Mouse (Mus musculus) left cerebral cortex, postnatal 25 days (tissue): ENCODE results near the gene Rrbp1. TPM values are rescaled to one million over a fixed set of nuclear protein-coding genes. Genes with fewer than 3 reads are reported as not detected.

Source experiments
- DNase-seq, 2 experiments: peaks; one replicate each; pipeline ENCODE4 v3.0.0; 2022; ENCODE audit warnings: low spot score in 2 of 2, mixed read lengths in 1 of 2
- intact Hi-C: fragments of 180-260 bp; cut with DNase I; formaldehyde crosslinking; loops from one replicate; pipeline ENCODE4 v1.15.1; 2025
- total RNA-seq, 2 experiments: library from RNA; stranded (reverse); gene quantifications; 2 replicates each; pipeline ENCODE4 v1.2.3; 2021

Gene Rrbp1
- total RNA-seq, 2 experiments from 2014 or later = 54.3 to 74.0 TPM

DNA sequence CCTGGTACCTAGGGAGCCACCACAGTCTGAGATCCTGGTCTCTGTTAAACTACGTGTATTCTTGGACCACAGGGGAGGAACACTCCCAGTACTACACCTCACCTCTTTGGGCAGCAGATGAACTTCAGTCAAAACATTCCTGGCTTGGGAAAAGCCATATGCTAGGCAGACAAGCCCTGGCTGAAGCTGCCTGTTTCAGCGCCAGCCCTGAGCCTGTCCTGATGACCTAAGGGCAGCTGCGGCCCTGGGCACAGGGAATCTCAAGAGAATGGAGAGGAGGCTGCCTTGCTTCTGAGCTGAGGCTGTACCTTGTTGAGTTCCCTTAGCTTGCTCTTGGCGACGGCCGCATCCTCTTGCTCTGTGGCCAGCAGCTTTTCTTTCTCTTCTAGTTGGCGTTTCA lies 37.9 kb downstream of the Rrbp1 start:
- no peak for DNase-seq
- intact Hi-C loops = no loop called here

DNA sequence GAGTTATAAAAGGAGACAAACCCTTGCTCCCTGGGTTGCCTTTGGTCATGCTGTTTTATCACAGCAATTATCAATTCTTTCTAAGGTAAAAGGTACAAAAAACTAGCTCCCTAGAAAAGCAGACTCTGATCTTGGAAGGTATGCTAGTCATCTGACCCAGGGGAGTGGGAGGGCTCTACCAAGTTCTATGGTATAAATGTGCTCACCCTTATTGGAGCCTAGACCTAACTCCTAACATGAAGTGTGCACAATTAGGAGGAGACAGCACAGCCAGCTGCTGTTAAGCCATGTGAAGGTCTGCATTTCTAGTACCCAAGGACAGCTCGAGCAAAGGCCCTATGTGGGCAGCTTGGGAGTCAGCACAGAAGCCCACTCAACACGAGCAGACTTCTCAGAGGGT lies 39.2 kb downstream of the Rrbp1 start:
- DNase-seq = no peak
- intact Hi-C loops = no loop called here

GRCm38 (mm10) chr2:143970841-143971240 lies 40.2 kb downstream of the Rrbp1 start:
- no peak for DNase-seq
- intact Hi-C loops = no loop called here

GRCm38 (mm10) chr2:143969260-143969659 lies 41.8 kb downstream of the Rrbp1 start:
- DNase-seq = no peak
- intact Hi-C loops = no loop called here

GRCm38 (mm10) chr2:143963318-143963717 lies 47.7 kb downstream of the Rrbp1 start:
- intact Hi-C loops = no loop called here
- DNase-seq = no peak

- intact Hi-C loops = no loop called here
- DNase-seq = no peak
Observed at GRCm38 (mm10) chr2:143962192-143962591, 48.9 kb downstream of the Rrbp1 start.

DNA sequence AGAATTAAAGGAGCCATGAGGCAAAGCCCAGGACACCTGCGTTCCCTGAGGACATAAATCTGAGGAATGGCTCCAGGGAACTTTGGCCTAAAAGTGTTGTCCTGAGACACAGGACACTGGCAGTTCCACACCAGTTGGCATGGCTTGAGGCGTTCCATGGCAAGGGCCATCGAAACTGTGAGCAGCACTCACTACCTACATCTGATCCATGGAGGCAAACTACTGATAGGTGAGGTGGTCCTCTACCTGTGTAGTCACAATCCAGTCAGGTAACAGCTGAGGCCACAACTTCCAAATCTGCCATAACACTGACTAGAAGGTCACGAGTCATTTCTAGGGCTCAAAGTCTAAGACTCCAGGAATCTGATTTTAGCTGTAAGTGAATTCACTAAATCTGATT lies 55.3 kb downstream of the Rrbp1 start:
- intact Hi-C loops = no loop called here
- DNase-seq = no peak

GRCm38 (mm10) chr2:143955004-143955403 lies 56.1 kb downstream of the Rrbp1 start:
- no peak for DNase-seq
- intact Hi-C loops = no loop called here

GRCm38 (mm10) chr2:143953944-143954343 lies 57.1 kb downstream of the Rrbp1 start:
- intact Hi-C loops = no loop called here
- no peak for DNase-seq

DNA sequence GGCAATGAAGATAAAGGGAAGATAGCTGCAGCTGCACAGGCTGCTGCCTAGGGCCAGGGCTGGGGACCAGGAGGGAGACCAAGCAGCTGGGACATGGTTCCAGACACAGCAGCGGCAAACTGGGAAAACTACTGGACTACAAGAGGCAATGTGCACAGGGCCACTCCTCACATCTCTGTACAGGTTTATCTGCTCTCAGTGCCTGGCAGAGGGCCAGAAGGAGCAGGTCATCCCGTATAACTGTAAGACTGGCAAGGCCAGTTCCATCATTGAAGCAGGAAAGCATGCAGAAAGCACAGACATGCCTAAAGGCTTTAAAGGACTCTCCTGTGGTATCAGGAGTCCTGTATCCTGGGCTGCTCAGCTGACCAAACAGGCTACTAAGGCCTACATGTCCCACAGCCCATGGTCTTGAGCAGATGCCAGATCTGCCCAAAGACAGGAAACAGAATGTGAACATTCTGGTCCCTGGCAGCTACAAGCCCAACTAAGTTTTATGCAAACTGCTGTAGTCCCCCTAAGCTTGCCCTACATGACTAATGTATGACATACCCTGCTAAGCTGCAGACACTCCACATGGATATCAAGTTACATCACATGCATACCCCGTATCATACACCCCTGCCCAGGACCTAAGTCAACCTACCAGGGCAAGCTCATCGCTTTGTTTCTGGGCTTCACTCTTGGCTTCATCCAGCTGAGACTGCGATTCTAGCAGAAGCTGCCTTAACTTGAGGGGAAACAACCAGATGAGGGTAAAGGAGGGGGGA lies 59.3 kb downstream of the Rrbp1 start:
- no peak for DNase-seq
- intact Hi-C loops = no loop called here

- intact Hi-C loops = no loop called here
- no peak for DNase-seq
Observed at GRCm38 (mm10) chr2:143951028-143951420, 60.0 kb downstream of the Rrbp1 start.

GRCm38 (mm10) chr2:143950290-143951027 lies 60.6 kb downstream of the Rrbp1 start:
- DNase-seq = no peak
- intact Hi-C loops = no loop called here

GRCm38 (mm10) chr2:143949217-143949616 lies 61.8 kb downstream of the Rrbp1 start:
- intact Hi-C loops = no loop called here
- DNase-seq = no peak

GRCm38 (mm10) chr2:143948416-143948815 lies 62.6 kb downstream of the Rrbp1 start:
- no peak for DNase-seq
- intact Hi-C loops = no loop called here

GRCm38 (mm10) chr2:143947981-143948380 lies 63.1 kb downstream of the Rrbp1 start:
- no peak for DNase-seq
- intact Hi-C loops = no loop called here

DNA sequence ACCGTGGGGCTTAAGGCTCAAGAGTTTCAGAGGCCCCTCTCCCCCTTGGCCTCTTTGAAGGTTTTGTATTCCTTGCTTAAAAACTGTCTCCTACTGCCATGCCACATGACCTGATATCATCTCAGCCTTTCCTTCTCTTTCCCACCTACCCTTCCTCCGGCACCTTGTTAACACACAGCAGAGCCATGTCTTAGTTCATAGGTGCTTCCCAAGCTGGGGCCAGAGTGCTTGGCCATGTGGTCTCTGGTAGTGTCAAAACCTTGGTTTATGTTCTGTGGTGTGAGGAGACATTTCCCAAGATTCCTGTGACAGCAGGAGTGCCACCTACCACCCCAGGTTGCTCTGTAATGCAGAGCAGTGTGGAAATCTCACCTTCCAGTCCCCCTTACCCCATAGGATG lies 64.7 kb downstream of the Rrbp1 start:
- intact Hi-C loops = no loop called here
- DNase-seq = no peak

GRCm38 (mm10) chr2:143945466-143946075 lies 65.5 kb downstream of the Rrbp1 start:
- intact Hi-C loops = no loop called here
- peak in 1 of 2 experiments; percentile 13 for DNase-seq

GRCm38 (mm10) chr2:143944796-143945195 lies 66.3 kb downstream of the Rrbp1 start:
- intact Hi-C loops = no loop called here

DNA sequence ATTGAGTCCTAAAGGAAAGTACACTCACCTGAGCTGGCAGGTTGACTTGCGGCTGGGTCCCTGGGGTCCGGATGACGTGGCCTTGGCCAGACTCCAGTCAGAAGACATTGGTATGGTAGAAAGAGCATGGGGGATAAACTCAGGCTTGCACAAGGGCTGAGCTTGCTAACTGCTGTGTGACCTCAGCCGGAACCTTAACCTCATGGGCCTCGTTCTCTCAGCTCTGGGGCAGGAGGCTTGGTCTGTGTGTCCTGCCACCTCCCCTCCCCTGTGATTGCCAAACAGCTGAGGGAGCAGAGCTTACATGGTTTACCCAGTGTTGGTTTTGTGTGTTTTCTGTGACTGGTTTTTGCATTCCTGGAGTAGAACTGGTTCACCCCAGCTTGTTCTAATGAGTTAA lies 70.7 kb downstream of the Rrbp1 start:
- no peak for DNase-seq
- intact Hi-C loops = no loop called here

More at GRCm38 (mm10) chr2:143944796-143945195, 66.3 kb downstream of the Rrbp1 start:
- DNase-seq = no peak

DNA sequence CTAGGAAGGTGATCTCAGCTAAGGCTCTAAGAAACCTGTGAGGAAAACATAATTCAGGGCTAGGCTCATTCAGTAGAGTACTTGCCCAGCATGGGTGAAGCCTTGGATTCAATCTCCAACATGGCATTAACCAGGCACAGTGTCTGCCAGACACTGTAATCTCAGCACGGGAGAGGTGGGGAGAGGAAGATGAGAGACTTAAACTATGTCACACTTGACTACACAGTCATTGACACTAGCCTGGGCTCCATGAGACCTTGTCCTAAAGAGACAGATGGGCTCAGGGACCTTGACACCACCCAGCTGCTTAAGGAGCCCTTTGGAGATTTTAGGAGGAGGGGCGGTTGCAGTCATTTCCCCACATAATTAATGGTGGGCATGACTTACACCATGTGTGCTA lies 73.2 kb downstream of the Rrbp1 start:
- no peak for DNase-seq
- intact Hi-C loops = no loop called here

DNA sequence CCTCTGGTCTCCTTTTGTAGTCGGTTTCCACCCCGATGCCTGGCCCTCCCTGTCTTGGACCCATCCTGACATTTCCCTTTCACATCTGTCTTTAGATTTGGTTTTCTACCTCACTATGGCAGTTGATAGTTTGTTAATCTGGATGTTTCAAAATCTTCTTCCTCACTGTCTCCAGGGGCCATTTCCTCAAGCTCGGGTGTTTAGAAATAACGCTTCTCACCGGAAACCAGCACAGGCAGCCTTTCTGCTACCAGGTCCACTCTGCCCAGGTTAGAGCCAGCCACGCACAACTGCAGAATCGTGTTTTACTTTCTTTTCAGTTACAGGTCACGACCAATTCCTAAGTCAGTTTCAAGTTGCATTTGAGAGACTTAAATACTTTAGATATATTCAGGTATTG lies 76.6 kb downstream of the Rrbp1 start:
- no peak for DNase-seq
- intact Hi-C loops = no loop called here
